Mouse (Mus musculus) heart, embryonic 16.5 days (tissue): ENCODE results near the gene Cxcl13. TPM values are rescaled to one million over a fixed set of nuclear protein-coding genes. Genes with fewer than 3 reads are reported as not detected.

ENCODE experiments used
- ATAC-seq: fragments of 200-750 bp; cut with Nextera tagmentation; replicated peaks from 2 replicates; pipeline ENCODE4 v1.8.0; 2017; ENCODE audit warnings: moderate number of reproducible peaks; ENCODE audit not compliant: insufficient read depth, low FRiP score; ENCODE audit errors: extremely low read depth
- H3K27ac ChIP-seq: fragments of 300-500 bp; sonication (generic); 2 replicates; pipeline ENCODE4 v1.5.1; 2014; ENCODE audit warnings: mild to moderate bottlenecking, low read length, control low read depth, moderate library complexity
- H3K27me3 ChIP-seq: fragments of 300-500 bp; sonication (generic); 2 replicates; pipeline ENCODE4 v1.6.1; 2014; ENCODE audit warnings: low read length, mixed read lengths; ENCODE audit not compliant: control insufficient read depth, insufficient read depth
- H3K36me3 ChIP-seq: fragments of 300-500 bp; sonication (generic); 2 replicates; pipeline ENCODE4 v1.6.1; 2014; ENCODE audit not compliant: control insufficient read depth, insufficient read depth
- H3K4me1 ChIP-seq: fragments of 300-500 bp; sonication (generic); 2 replicates; pipeline ENCODE4 v1.6.1; 2014; ENCODE audit warnings: low read length, mixed read lengths; ENCODE audit not compliant: control insufficient read depth, insufficient read depth
- H3K4me2 ChIP-seq: fragments of 300-500 bp; sonication (generic); 2 replicates; pipeline ENCODE4 v1.6.1; 2014; ENCODE audit warnings: low read depth, mild to moderate bottlenecking, control low read depth, low read length
- H3K4me3 ChIP-seq: fragments of 300-500 bp; sonication (generic); 2 replicates; pipeline ENCODE4 v1.5.1; 2014; ENCODE audit warnings: mild to moderate bottlenecking, control low read depth, low read length
- H3K9ac ChIP-seq: fragments of 300-500 bp; sonication (generic); 2 replicates; pipeline ENCODE4 v1.6.1; 2014; ENCODE audit warnings: low read length, control low read depth
- H3K9me3 ChIP-seq: fragments of 300-500 bp; sonication (generic); replicated peaks from 2 replicates; pipeline ENCODE4 v1.6.1; 2016; ENCODE audit warnings: low read length; ENCODE audit not compliant: control insufficient read depth
- WGBS: fragments of 180-500 bp; shearing (Covaris S2); extraction: QIAGEN DNeasy Blood & Tissue Kit; methylation state at CpG from one replicate; pipeline ENCODE4 v1.1.7; 2014; 5-methylcytosine and 5-hydroxymethylcytosine counted together
- polyA plus RNA-seq: library from polyadenylated mRNA; unstranded; fragments of >200 nt; fragmentation: Nextera tagmentation; extraction: Ambion mirVana; gene quantifications from 2 replicates; pipeline ENCODE4 v1.2.1, GENCODE M21; 2015

Cxcl13 gene
- polyA plus RNA-seq, 1 experiment from 2014 or later: 12.7 TPM

- H3K27me3 ChIP-seq: no peaks in the 10 kb centered on the region
- H3K27ac ChIP-seq: no peak overlapping the region
- WGBS: 65% methylated on average over 1 of the region's 1 CpGs
- no peak for ATAC-seq
- no peaks in the 10 kb centered on the region for H3K36me3 ChIP-seq
- no peak overlapping the region for H3K9ac ChIP-seq
- H3K4me1 ChIP-seq: no peaks in the 10 kb centered on the region
- no peaks in the 10 kb centered on the region; the same call in 1 of the 2 replicates for H3K9me3 ChIP-seq
- H3K4me2 ChIP-seq: no peak overlapping the region
- no peak overlapping the region for H3K4me3 ChIP-seq
Measured at GRCm38 (mm10) chr5:96009076-96009475, 52.3 kb downstream of the Cxcl13 start.

Other genes starting within 250 kb of the Cxcl13 start
- gene Gm7978, start 220.8 kb upstream of the Cxcl13 start, polyA plus RNA-seq: not detected in 2 replicates
- gene Gm7982, start 214.9 kb upstream of the Cxcl13 start, polyA plus RNA-seq: not detected in 2 replicates
- not detected in 2 replicates for gene E330014E10Rik, start 181.0 kb upstream of the Cxcl13 start, polyA plus RNA-seq
- 14.6 and 17.2 TPM in 2 replicates for gene Cnot6l, start 207.2 kb downstream of the Cxcl13 start, polyA plus RNA-seq